Mouse (Mus musculus) heart, postnatal 10 days (tissue): Measurements from ENCODE around the gene Syt2. TPM values are rescaled to one million over a fixed set of nuclear protein-coding genes. Genes with fewer than 3 reads are reported as not detected.

Experiments used
- DNase-seq, 2 experiments: peaks; one replicate each; pipeline ENCODE4 v3.0.0; 2021
- intact Hi-C: fragments of 180-260 bp; cut with DNase I; formaldehyde crosslinking; loops from one replicate; pipeline ENCODE4 v1.15.1; 2025
- total RNA-seq, 2 experiments: library from RNA; stranded (reverse); gene quantifications; 2 replicates each; pipeline ENCODE4 v1.2.3; 2021

Gene Syt2
- total RNA-seq, 2 experiments from 2014 or later = 0.31 TPM; not detected in 1

- intact Hi-C loops = no loop called here
- DNase-seq = no peak
Observed at GRCm38 (mm10) chr1:134645408-134646200, 873 bp upstream of the Syt2 start.

GRCm38 (mm10) chr1:134646963-134647282 is 446 bp downstream of the Syt2 start:
- intact Hi-C loops = no loop called here
- no peak for DNase-seq

- intact Hi-C loops = no loop called here
- no peak for DNase-seq
Observed at GRCm38 (mm10) chr1:134647591-134647990, 1.1 kb downstream of the Syt2 start.

GRCm38 (mm10) chr1:134650816-134651215 is 4.3 kb downstream of the Syt2 start:
- intact Hi-C loops = no loop called here

GRCm38 (mm10) chr1:134651268-134651850 is 4.9 kb downstream of the Syt2 start:
- intact Hi-C loops = no loop called here
- DNase-seq = no peak

More at GRCm38 (mm10) chr1:134650816-134651215, 4.3 kb downstream of the Syt2 start:
- no peak for DNase-seq

GRCm38 (mm10) chr1:134651851-134652398 is 5.4 kb downstream of the Syt2 start:
- DNase-seq = no peak
- intact Hi-C loops = no loop called here

GRCm38 (mm10) chr1:134653603-134654257 is 7.3 kb downstream of the Syt2 start:
- intact Hi-C loops = no loop called here
- no peak for DNase-seq

GRCm38 (mm10) chr1:134658841-134659240 is 12.4 kb downstream of the Syt2 start:
- no peak for DNase-seq
- intact Hi-C loops = no loop called here

GRCm38 (mm10) chr1:134660163-134660562 is 13.7 kb downstream of the Syt2 start:
- intact Hi-C loops = no loop called here
- DNase-seq = no peak

GRCm38 (mm10) chr1:134671234-134672070 is 25.0 kb downstream of the Syt2 start:
- intact Hi-C loops = no loop called here

GRCm38 (mm10) chr1:134674312-134674711 is 27.8 kb downstream of the Syt2 start:
- intact Hi-C loops = no loop called here
- no peak for DNase-seq

More at GRCm38 (mm10) chr1:134671234-134672070, 25.0 kb downstream of the Syt2 start:
- DNase-seq = peak; percentile 10 to 12

- DNase-seq = peak in 1 of 2 experiments; percentile 10
- intact Hi-C loops = no loop called here
Observed at GRCm38 (mm10) chr1:134679445-134679844, 33.0 kb downstream of the Syt2 start.

GRCm38 (mm10) chr1:134680617-134681016 is 34.1 kb downstream of the Syt2 start:
- intact Hi-C loops = no loop called here

GRCm38 (mm10) chr1:134682460-134682859 is 36.0 kb downstream of the Syt2 start:
- no peak for DNase-seq
- intact Hi-C loops = no loop called here

More at GRCm38 (mm10) chr1:134680617-134681016, 34.1 kb downstream of the Syt2 start:
- no peak for DNase-seq

- DNase-seq = no peak
- intact Hi-C loops = no loop called here
Observed at GRCm38 (mm10) chr1:134686834-134687421, 40.5 kb downstream of the Syt2 start.

GRCm38 (mm10) chr1:134696302-134696701 is 49.8 kb downstream of the Syt2 start:
- intact Hi-C loops = no loop called here
- DNase-seq = no peak

- DNase-seq = no peak
- intact Hi-C loops = no loop called here
Observed at GRCm38 (mm10) chr1:134697073-134697472, 50.6 kb downstream of the Syt2 start.

GRCm38 (mm10) chr1:134697522-134698250 is 51.2 kb downstream of the Syt2 start:
- DNase-seq = no peak
- intact Hi-C loops = no loop called here

GRCm38 (mm10) chr1:134698486-134698885 is 52.0 kb downstream of the Syt2 start:
- intact Hi-C loops = no loop called here
- DNase-seq = no peak
